In genomic region chr2:77182996-77183380, GRCm38 (mm10) we compare ENCODE assay signal across 24 mouse cellular contexts. TPM values are rescaled to one million over a fixed set of nuclear protein-coding genes. Genes with fewer than 3 reads are reported as not detected.
A peak's percentile ranks its signal among the peaks of the same experiment; 100 is the strongest.
DNase-seq lines count a peak whose midpoint lies in the region; ATAC-seq lines count a peak whose summit lies in the region.
"Had no signal": no experiment of that assay in that cellular context is flagged by ENCODE, and none has a peak within 500 bp of the region (broad histone marks: within the 10 kb centered on the region; RNA-seq: fewer than 3 reads in every experiment).

No protein-coding gene starts in this region.

- H3K4me3 ChIP-seq in intestine, embryonic 16.5 days (ENCODE audit: low read length) = no peak overlapping the region
- H3K4me3 ChIP-seq in intestine, embryonic 15.5 days (replicated peaks) = no peak overlapping the region
- no peak overlapping the region for H3K4me3 ChIP-seq in heart, embryonic 16.5 days (ENCODE audit: low read length)
- H3K4me3 ChIP-seq: layer of hippocampus, adult 2 months; limb, embryonic 13.5 days; liver, embryonic 12.5 days; myocyte had no signal

- 0 out of 2 replicates have a peak overlapping the region, but pooled peaks have one; percentile 19 for H3K27ac ChIP-seq in intestine, embryonic 16.5 days (ENCODE audit: low read length)
- no peak overlapping the region; the same call in 1 of the 2 replicates for H3K27ac ChIP-seq in intestine, embryonic 15.5 days
- peak overlapping the region; percentile 99 for H3K27ac ChIP-seq in heart, embryonic 16.5 days (ENCODE audit: low read length)
- H3K27ac ChIP-seq: layer of hippocampus, adult 2 months; limb, embryonic 13.5 days; liver, embryonic 12.5 days had no signal

- peaks cover 9% of the 10 kb centered on the region; the same call in 1 of the 2 replicates for H3K4me1 ChIP-seq in intestine, embryonic 16.5 days (ENCODE audit: control insufficient read depth, insufficient read depth, low read length)
- H3K4me1 ChIP-seq in intestine, embryonic 15.5 days (replicated peaks) = no peaks in the 10 kb centered on the region; the same call in 1 of the 2 replicates
- H3K4me1 ChIP-seq in heart, embryonic 16.5 days (ENCODE audit: control insufficient read depth, insufficient read depth, low read length) = peaks cover 34% of the 10 kb centered on the region
- H3K4me1 ChIP-seq: limb, embryonic 13.5 days had no signal

- DNase-seq in heart, adult 11 months = peak; percentile 91
- DNase-seq in heart, postnatal 25 days (ENCODE audit: low spot score) = no peak
- peak; percentile 47 for DNase-seq in brain, adult 2 months (ENCODE audit: low read depth, low spot score)
- no peak for DNase-seq in kidney, adult 11 months
- DNase-seq: adrenal gland, postnatal 25 days; cerebellum, adult 9-10 months; gastrocnemius, postnatal 25 days; kidney, adult 9 months; kidney, postnatal 14 days; layer of hippocampus, postnatal 36 days; lung, adult 2 months; lung, postnatal 36 days had no signal

- 83% methylated on average over 6 of the region's 6 CpGs for WGBS in intestine, embryonic 16.5 days
- 83% methylated on average over 6 of the region's 6 CpGs for WGBS in intestine, embryonic 15.5 days
- WGBS in heart, embryonic 16.5 days = 44% methylated on average over 6 of the region's 6 CpGs

- no peaks in the 10 kb centered on the region for H3K9me3 ChIP-seq in intestine, embryonic 16.5 days (ENCODE audit: control insufficient read depth, low read length)
- no peaks in the 10 kb centered on the region for H3K9me3 ChIP-seq in intestine, embryonic 15.5 days
- H3K9me3 ChIP-seq in heart, embryonic 16.5 days (replicated peaks; ENCODE audit: control insufficient read depth, low read length) = no peaks in the 10 kb centered on the region
- H3K9me3 ChIP-seq: limb, embryonic 13.5 days; liver, embryonic 12.5 days had no signal

- no peaks in the 10 kb centered on the region for H3K27me3 ChIP-seq in intestine, embryonic 16.5 days (replicated peaks; ENCODE audit: control insufficient read depth, insufficient read depth, low read length)
- no peaks in the 10 kb centered on the region for H3K27me3 ChIP-seq in intestine, embryonic 15.5 days (replicated peaks)
- H3K27me3 ChIP-seq in heart, embryonic 16.5 days (ENCODE audit: control insufficient read depth, insufficient read depth, low read length) = no peaks in the 10 kb centered on the region
- H3K27me3 ChIP-seq: limb, embryonic 13.5 days; liver, embryonic 12.5 days had no signal

- no peaks in the 10 kb centered on the region for H3K36me3 ChIP-seq in intestine, embryonic 16.5 days (ENCODE audit: control insufficient read depth, insufficient read depth, low read length)
- H3K36me3 ChIP-seq in intestine, embryonic 15.5 days = 0 out of 2 replicates have a peak, but pooled peaks cover 3% of the 10 kb centered on the region
- H3K36me3 ChIP-seq in heart, embryonic 16.5 days (ENCODE audit: control insufficient read depth, insufficient read depth) = peaks cover 3% of the 10 kb centered on the region; the same call in 1 of the 2 replicates
- H3K36me3 ChIP-seq: liver, embryonic 12.5 days had no signal

- intact Hi-C loops in heart, postnatal 25 days (cut with DNase I) = no loop called here

- no peak overlapping the region for H3K9ac ChIP-seq in intestine, embryonic 16.5 days (ENCODE audit: low read depth, low read length)
- no peak overlapping the region for H3K9ac ChIP-seq in intestine, embryonic 15.5 days
- peak overlapping the region; percentile 58; the same call in 1 of the 2 replicates for H3K9ac ChIP-seq in heart, embryonic 16.5 days (ENCODE audit: low read length)
- H3K9ac ChIP-seq: hindbrain, embryonic 14.5 days; limb, embryonic 13.5 days; liver, embryonic 12.5 days had no signal

- no peak for ATAC-seq in intestine, embryonic 16.5 days
- ATAC-seq in intestine, embryonic 15.5 days = no peak
- ATAC-seq in heart, embryonic 16.5 days (replicated peaks; ENCODE audit: extremely low read depth, insufficient read depth, low FRiP score) = no peak
- ATAC-seq: CD4-positive, CD25-positive, alpha-beta regulatory T cell, adult 4 months; forebrain, embryonic 14.5 days; inflammation-experienced regulatory T-cells, adult 6 months; liver, embryonic 12.5 days; midbrain, embryonic 16.5 days had no signal

- no peak overlapping the region for H3K4me2 ChIP-seq in intestine, embryonic 16.5 days (ENCODE audit: low read depth, low read length)
- H3K4me2 ChIP-seq in intestine, embryonic 15.5 days (replicated peaks) = no peak overlapping the region
- H3K4me2 ChIP-seq in heart, embryonic 16.5 days (ENCODE audit: low read depth, low read length) = peak overlapping the region; percentile 43
- H3K4me2 ChIP-seq: hindbrain, embryonic 14.5 days; limb, embryonic 13.5 days; liver, embryonic 12.5 days had no signal

RNA-seq across cellular contexts. Expression of gene Ccdc141, which starts 12.6 kb away (rescaled TPM):
- 100 to 1,000 TPM; 239 to 243 TPM for total RNA-seq in heart, postnatal 25 days (2021)
- polyA plus RNA-seq in intestine, embryonic 16.5 days (2015; fragmentation: Nextera tagmentation; extraction: Ambion mirVana) = 3.7 and 4.4 TPM in 2 replicates
- 5.6 and 7.1 TPM in 2 replicates for polyA plus RNA-seq in intestine, embryonic 15.5 days (2015; fragmentation: Nextera tagmentation; extraction: Ambion mirVana)
- polyA plus RNA-seq in heart, embryonic 16.5 days (2015; fragmentation: Nextera tagmentation; extraction: Ambion mirVana) = 139 and 153 TPM in 2 replicates

Comparison
In these comparisons a context has a peak if more than half of its experiments do, and no peak if none do; other contexts are left out.
1. DNase-seq: peak in heart, adult 11 months (single experiment) and brain, adult 2 months (single experiment); none in heart, postnatal 25 days (single experiment) and kidney, adult 11 months (single experiment).
2. RNA of gene Ccdc141, which starts 12.6 kb away (polyA plus RNA-seq): 139 to 153 TPM in heart, embryonic 16.5 days; 5.6 to 7.1 TPM in intestine, embryonic 15.5 days and 3.7 to 4.4 TPM in intestine, embryonic 16.5 days; every median in the first group is over 10 times any median in the second.